Mouse (Mus musculus) cerebellum, adult 2 months (tissue): ENCODE measurements around the gene 4931409K22Rik.

ENCODE experiments used
- CTCF ChIP-seq: fragments of 200-500 bp; IDR thresholded peaks from 2 replicates; pipeline ENCODE4 v1.5.1; 2011; ENCODE audit warnings: low read depth, mild to moderate bottlenecking, control low read depth, low read length, moderate library complexity, borderline replicate concordance; ENCODE audit not compliant: insufficient read depth
- POLR2A ChIP-seq: fragments of 200-500 bp; IDR thresholded peaks from 2 replicates; pipeline ENCODE4 v1.6.1; 2011; ENCODE audit warnings: low read length, control low read depth, borderline replicate concordance; ENCODE audit not compliant: insufficient read depth

DNA sequence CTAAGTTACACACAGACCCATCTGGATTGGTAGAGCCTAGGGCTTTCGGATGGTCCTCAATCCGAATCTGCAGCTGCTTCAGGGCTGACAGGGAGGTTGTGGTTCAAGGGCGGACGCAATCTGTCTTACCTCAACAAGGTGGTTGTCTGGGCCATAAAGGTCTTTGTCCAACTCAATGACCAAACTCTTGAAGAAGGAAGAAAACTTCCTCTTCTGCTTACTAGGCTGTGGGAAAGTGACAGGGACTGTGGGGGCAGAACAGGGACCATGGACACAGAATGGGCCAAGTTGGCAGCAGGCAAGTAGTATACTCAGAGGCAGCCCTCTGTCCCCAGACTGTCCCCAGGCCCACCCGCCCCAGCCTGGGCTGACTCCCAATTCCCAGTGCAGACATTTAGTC lies 38.7 kb upstream of the 4931409K22Rik start:
- no peak for TF ChIP-seq CTCF
- no peak for TF ChIP-seq POLR2A
